Mouse (Mus musculus) myocyte (in vitro differentiated cells): ENCODE data around the gene F13b.

Experiments
- CEBPB ChIP-seq: IDR thresholded peaks from 2 replicates; pipeline ENCODE4 v1.6.1; 2011; ENCODE audit warnings: mild to moderate bottlenecking, moderate library complexity; ENCODE audit not compliant: poor library complexity, insufficient read depth, severe bottlenecking
- E2F4 ChIP-seq: IDR thresholded peaks from one replicate; pipeline ENCODE4 v1.6.1; 2011; ENCODE audit warnings: mild to moderate bottlenecking, control low read depth, moderate library complexity; ENCODE audit not compliant: insufficient read depth
- MAX ChIP-seq: IDR thresholded peaks from one replicate; pipeline ENCODE4 v1.6.1; 2011; ENCODE audit warnings: low read depth, mild to moderate bottlenecking, control low read depth
- MYOG ChIP-seq, 3 experiments: IDR thresholded peaks; one replicate each; pipeline ENCODE4 v1.6.1; 2011; ENCODE audit warnings: control low read depth in 2 of 3, low read depth in 2 of 3, mild to moderate bottlenecking in 2 of 3; ENCODE audit not compliant: insufficient read length in 2 of 3, control insufficient read depth in 1 of 3, insufficient read depth in 1 of 3
- POLR2A ChIP-seq: IDR thresholded peaks from one replicate; pipeline ENCODE4 v1.6.1; 2011; ENCODE audit warnings: low read depth, mild to moderate bottlenecking, control low read depth, moderate library complexity; ENCODE audit not compliant: insufficient read length
- POLR2AphosphoS2 ChIP-seq: IDR thresholded peaks from one replicate; pipeline ENCODE4 v1.6.1; 2011; ENCODE audit warnings: low read depth, control low read depth; ENCODE audit not compliant: insufficient read length
- REST ChIP-seq: IDR thresholded peaks from one replicate; pipeline ENCODE4 v1.6.1; 2011; ENCODE audit warnings: mild to moderate bottlenecking, control low read depth, moderate library complexity; ENCODE audit not compliant: insufficient read depth, insufficient read length
- TCF12 ChIP-seq: IDR thresholded peaks from one replicate; pipeline ENCODE4 v1.6.1; 2011; ENCODE audit warnings: mild to moderate bottlenecking, control low read depth; ENCODE audit not compliant: poor library complexity, insufficient read depth, severe bottlenecking
- USF1 ChIP-seq: IDR thresholded peaks from one replicate; pipeline ENCODE4 v1.6.1; 2011; ENCODE audit warnings: low read depth, mild to moderate bottlenecking, control low read depth, moderate library complexity

DNA sequence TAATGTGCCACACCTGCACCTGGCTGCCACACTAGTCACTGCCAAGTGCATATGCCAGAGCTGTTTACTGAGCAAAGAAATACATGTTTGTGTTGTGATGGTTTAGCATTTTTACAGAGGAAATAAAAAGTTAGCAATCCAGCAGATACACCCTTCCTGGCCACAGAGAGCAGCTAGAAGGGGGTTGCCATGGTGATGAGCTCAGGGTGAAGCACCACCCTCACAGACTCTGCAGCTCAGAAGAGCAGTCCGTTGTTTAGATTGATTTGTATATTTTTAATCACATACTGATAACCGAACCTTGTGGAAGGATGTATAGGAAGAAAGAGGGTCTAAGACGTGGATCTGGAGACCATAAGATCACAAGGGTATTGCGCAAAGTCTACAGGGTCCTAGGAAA, 20.4 kb upstream of the F13b start:
- TF ChIP-seq MAX: no peak
- TF ChIP-seq E2F4: no peak
- TF ChIP-seq POLR2A: no peak
- TF ChIP-seq USF1: no peak
- no peak for TF ChIP-seq POLR2AphosphoS2
- no peak for TF ChIP-seq MYOG (IDR thresholded peaks at IDR 0.05; ENCODE audit: control insufficient read depth in 1 of 3, insufficient read depth in 1 of 3, insufficient read length in 2 of 3, low read depth in 2 of 3)
- no peak for TF ChIP-seq TCF12
- TF ChIP-seq CEBPB: no peak
- TF ChIP-seq REST: no peak
